Mouse (Mus musculus): ENCODE results near the gene Defb13. TPM values are rescaled to one million over a fixed set of nuclear protein-coding genes. Genes with fewer than 3 reads are reported as not detected.

Defb13 gene
- total and polyA plus RNA-seq, 2 experiments from 2014 or later = not detected

- no peaks in the 10 kb centered on the region for H3K9me3 ChIP-seq (ENCODE audit: low read length)
- H3K4me1 ChIP-seq (ENCODE audit: insufficient read depth, low read length) = no peaks in the 10 kb centered on the region
- H3K4me2 ChIP-seq (ENCODE audit: low read depth, low read length) = peak overlapping the region; percentile 13; the same call in 1 of the 2 replicates
- no peak overlapping the region for H3K9ac ChIP-seq (replicated peaks; ENCODE audit: low read length)
- peak; percentile 35 for DNase-seq (ENCODE audit: low spot score)
- no peak overlapping the region for H3K27ac ChIP-seq
- WGBS = 43% methylated on average over 9 of the region's 9 CpGs
- TF ChIP-seq CTCF (IDR thresholded peaks at IDR 0.05; ENCODE audit: low read depth) = no peak
- no peaks in the 10 kb centered on the region for H3K36me3 ChIP-seq (ENCODE audit: insufficient read depth, low read length)
- peak; percentile 59; the same call in 1 of the 2 replicates for ATAC-seq
- no peaks in the 10 kb centered on the region for H3K27me3 ChIP-seq (ENCODE audit: insufficient read depth, low read length)
- H3K4me3 ChIP-seq (ENCODE audit: low read length) = no peak overlapping the region
Measured at GRCm38 (mm10) chr8:21947311-21948017, 902 bp downstream of the Defb13 start.

- ATAC-seq = 0 out of 2 replicates have a peak, but pooled peaks have one; percentile 35
- TF ChIP-seq CTCF (IDR thresholded peaks at IDR 0.05; ENCODE audit: low read depth) = peak; percentile 91
- no peaks in the 10 kb centered on the region for H3K36me3 ChIP-seq (ENCODE audit: insufficient read depth, low read length)
- H3K27me3 ChIP-seq (ENCODE audit: insufficient read depth, low read length) = no peaks in the 10 kb centered on the region
- 5% methylated on average over 9 of the region's 9 CpGs for WGBS
- no peak overlapping the region for H3K9ac ChIP-seq (replicated peaks; ENCODE audit: low read length)
- peak; percentile 79 for DNase-seq (ENCODE audit: low spot score)
- no peak overlapping the region for H3K4me3 ChIP-seq (ENCODE audit: low read length)
- no peaks in the 10 kb centered on the region for H3K9me3 ChIP-seq (ENCODE audit: low read length)
- H3K4me1 ChIP-seq (ENCODE audit: insufficient read depth, low read length) = no peaks in the 10 kb centered on the region
- H3K27ac ChIP-seq = no peak overlapping the region
- no peak overlapping the region for H3K4me2 ChIP-seq (ENCODE audit: low read depth, low read length)
Measured at GRCm38 (mm10) chr8:21955321-21955720, 8.8 kb downstream of the Defb13 start.

- ATAC-seq = no peak
- H3K27ac ChIP-seq = no peak overlapping the region
- H3K4me2 ChIP-seq (ENCODE audit: low read depth, low read length) = no peak overlapping the region
- WGBS = 78% methylated on average over 3 of the region's 3 CpGs
- no peak for TF ChIP-seq CTCF (IDR thresholded peaks at IDR 0.05; ENCODE audit: low read depth)
- no peaks in the 10 kb centered on the region for H3K4me1 ChIP-seq (ENCODE audit: insufficient read depth, low read length)
- H3K27me3 ChIP-seq (ENCODE audit: insufficient read depth, low read length) = no peaks in the 10 kb centered on the region
- DNase-seq (ENCODE audit: low spot score) = no peak
- H3K9ac ChIP-seq (replicated peaks; ENCODE audit: low read length) = no peak overlapping the region
- H3K36me3 ChIP-seq (ENCODE audit: insufficient read depth, low read length) = no peaks in the 10 kb centered on the region
- H3K9me3 ChIP-seq (ENCODE audit: low read length) = no peaks in the 10 kb centered on the region
- no peak overlapping the region for H3K4me3 ChIP-seq (ENCODE audit: low read length)
Measured at GRCm38 (mm10) chr8:21956336-21956735, 9.8 kb downstream of the Defb13 start.

GRCm38 (mm10) chr8:21958414-21958813, 11.9 kb downstream of the Defb13 start, which contains the start of gene Fam90a1a:
Gene Fam90a1a, plus strand, starts transcription at chr8:21958714.
- H3K9ac ChIP-seq (replicated peaks; ENCODE audit: low read length) = no peak within 1 kb of the TSS
- WGBS = 88% methylated on average over 2 of the region's 2 CpGs
- no peak for ATAC-seq
- H3K9me3 ChIP-seq (ENCODE audit: low read length) = no peaks in the 10 kb centered on the region
- no peak for TF ChIP-seq CTCF (IDR thresholded peaks at IDR 0.05; ENCODE audit: low read depth)
- no peaks in the 10 kb centered on the region for H3K36me3 ChIP-seq (ENCODE audit: insufficient read depth, low read length)
- DNase-seq (ENCODE audit: low spot score) = no peak
- H3K27ac ChIP-seq = no peak within 1 kb of the TSS
- no peaks in the 10 kb centered on the region for H3K27me3 ChIP-seq (ENCODE audit: insufficient read depth, low read length)
- no peak within 1 kb of the TSS for H3K4me2 ChIP-seq (ENCODE audit: low read depth, low read length)
- H3K4me1 ChIP-seq (ENCODE audit: insufficient read depth, low read length) = no peaks in the 10 kb centered on the region
- H3K4me3 ChIP-seq (ENCODE audit: low read length) = no peak within 1 kb of the TSS

GRCm38 (mm10) chr8:21966646-21967045, 20.1 kb downstream of the Defb13 start:
- Histone ChIP-seq H3K9ac (replicated peaks; ENCODE audit: low read length) (no peak overlapping the region), H3K27me3 (ENCODE audit: insufficient read depth, low read length) (no peaks in the 10 kb centered on the region), H3K4me3 (ENCODE audit: low read length) (no peak overlapping the region), H3K9me3 (ENCODE audit: low read length) (no peaks in the 10 kb centered on the region), H3K4me1 (ENCODE audit: insufficient read depth, low read length) (no peaks in the 10 kb centered on the region), H3K27ac (no peak overlapping the region), H3K36me3 (ENCODE audit: insufficient read depth, low read length) (no peaks in the 10 kb centered on the region), H3K4me2 (ENCODE audit: low read depth, low read length) (no peak overlapping the region)
- 63% methylated on average over 1 of the region's 1 CpGs for WGBS
- ATAC-seq = no peak
- no peak for DNase-seq (ENCODE audit: low spot score)
- TF ChIP-seq CTCF (IDR thresholded peaks at IDR 0.05; ENCODE audit: low read depth) = no peak

- WGBS = 93% methylated on average over 3 of the region's 3 CpGs
- no peak within 1 kb of the TSS for H3K4me2 ChIP-seq (ENCODE audit: low read depth, low read length)
- H3K4me1 ChIP-seq (ENCODE audit: insufficient read depth, low read length) = no peaks in the 10 kb centered on the region
- no peaks in the 10 kb centered on the region for H3K27me3 ChIP-seq (ENCODE audit: insufficient read depth, low read length)
- H3K9me3 ChIP-seq (ENCODE audit: low read length) = no peaks in the 10 kb centered on the region
- DNase-seq (ENCODE audit: low spot score) = no peak
- H3K27ac ChIP-seq = no peak within 1 kb of the TSS
- TF ChIP-seq CTCF (IDR thresholded peaks at IDR 0.05; ENCODE audit: low read depth) = no peak
- no peak within 1 kb of the TSS for H3K9ac ChIP-seq (replicated peaks; ENCODE audit: low read length)
- no peak for ATAC-seq
- H3K4me3 ChIP-seq (ENCODE audit: low read length) = no peak within 1 kb of the TSS
- H3K36me3 ChIP-seq (ENCODE audit: insufficient read depth, low read length) = no peaks in the 10 kb centered on the region
Measured at GRCm38 (mm10) chr8:21969475-21969874, 22.9 kb downstream of the Defb13 start, which contains the start of gene Ccdc70. Gene Ccdc70, plus strand, starts transcription at chr8:21969775.

- ATAC-seq (peak; percentile 48; the same call in 1 of the 2 replicates), DNase-seq (ENCODE audit: low spot score) (peak; percentile 59)
- no peak overlapping the region for H3K4me3 ChIP-seq (ENCODE audit: low read length)
- no peak overlapping the region for H3K4me2 ChIP-seq (ENCODE audit: low read depth, low read length)
- no peak overlapping the region for H3K27ac ChIP-seq
- H3K9me3 ChIP-seq (ENCODE audit: low read length) = no peaks in the 10 kb centered on the region
- WGBS = 51% methylated on average over 4 of the region's 4 CpGs
- H3K4me1 ChIP-seq (ENCODE audit: insufficient read depth, low read length) = no peaks in the 10 kb centered on the region
- no peaks in the 10 kb centered on the region for H3K36me3 ChIP-seq (ENCODE audit: insufficient read depth, low read length)
- TF ChIP-seq CTCF (IDR thresholded peaks at IDR 0.05; ENCODE audit: low read depth) = no peak
- no peaks in the 10 kb centered on the region for H3K27me3 ChIP-seq (ENCODE audit: insufficient read depth, low read length)
- H3K9ac ChIP-seq (replicated peaks; ENCODE audit: low read length) = no peak overlapping the region
Measured at GRCm38 (mm10) chr8:21978193-21978592, 31.6 kb downstream of the Defb13 start.

Measured in hindbrain, postnatal 0 days (tissue).